Comparison of ENCODE assay signal across 9 mouse cellular contexts in genomic region chr9:90184116-90184515, GRCm38 (mm10). TPM values are rescaled to one million over a fixed set of nuclear protein-coding genes. Genes with fewer than 3 reads are reported as not detected.
DNase-seq lines count a peak whose midpoint lies in the region; ATAC-seq lines count a peak whose summit lies in the region.
"Had no signal": no experiment of that assay in that cellular context is flagged by ENCODE, and none has a peak within 500 bp of the region (broad histone marks: within the 10 kb centered on the region; RNA-seq: fewer than 3 reads in every experiment).

No protein-coding gene starts in this region.

- H3K27ac ChIP-seq in heart, embryonic 15.5 days = peak overlapping the region; percentile 84
- H3K27ac ChIP-seq in stomach, embryonic 16.5 days (ENCODE audit: low read length) = no peak overlapping the region

- H3K36me3 ChIP-seq in heart, embryonic 15.5 days = no peaks in the 10 kb centered on the region
- H3K36me3 ChIP-seq in stomach, embryonic 16.5 days (ENCODE audit: control insufficient read depth, insufficient read depth, low read length) = no peaks in the 10 kb centered on the region

- H3K4me3 ChIP-seq in heart, embryonic 15.5 days = no peak overlapping the region
- no peak overlapping the region for H3K4me3 ChIP-seq in stomach, embryonic 16.5 days (replicated peaks; ENCODE audit: low read length)

- ATAC-seq in heart, embryonic 15.5 days (replicated peaks; ENCODE audit: insufficient number of reproducible peaks, insufficient read depth, low FRiP score, low read depth) = peak; percentile 38; the same call in 1 of the 2 replicates
- ATAC-seq in stomach, embryonic 16.5 days (ENCODE audit: insufficient read depth, low FRiP score) = peak; percentile 34
- no peak for ATAC-seq in megakaryocyte-erythroid progenitor cell, adult 5-6 weeks (replicated peaks; ENCODE audit: low FRiP score, low TSS enrichment, poor library complexity, severe bottlenecking)

- no peaks in the 10 kb centered on the region for H3K9me3 ChIP-seq in heart, embryonic 15.5 days (replicated peaks)
- no peaks in the 10 kb centered on the region for H3K9me3 ChIP-seq in stomach, embryonic 16.5 days (replicated peaks; ENCODE audit: control insufficient read depth, low read length)

- H3K9ac ChIP-seq in heart, embryonic 15.5 days = no peak overlapping the region
- H3K9ac ChIP-seq in stomach, embryonic 16.5 days (ENCODE audit: low read length) = no peak overlapping the region

- H3K4me1 ChIP-seq in heart, embryonic 15.5 days (replicated peaks) = peaks cover 60% of the 10 kb centered on the region
- H3K4me1 ChIP-seq in stomach, embryonic 16.5 days (ENCODE audit: control insufficient read depth, insufficient read depth, low read length) = peaks cover 15% of the 10 kb centered on the region

- WGBS in heart, embryonic 15.5 days = 20% methylated on average over 8 of the region's 8 CpGs
- WGBS in stomach, embryonic 16.5 days = 44% methylated on average over 8 of the region's 8 CpGs

- peak; percentile 36 for DNase-seq in ovary, postnatal 36 days (ENCODE audit: low spot score)
- DNase-seq in ovary, postnatal 10 days (ENCODE audit: low spot score) = no peak
- DNase-seq in kidney, postnatal 25 days = peak; percentile 74 to 81
- no peak for DNase-seq in urinary bladder, adult 18-20 months (ENCODE audit: low spot score in 2 of 2)
- DNase-seq: thymus, postnatal 14 days had no signal

- no peaks in the 10 kb centered on the region for H3K27me3 ChIP-seq in heart, embryonic 15.5 days
- no peaks in the 10 kb centered on the region for H3K27me3 ChIP-seq in stomach, embryonic 16.5 days (ENCODE audit: control insufficient read depth, insufficient read depth, low read length)

- H3K4me2 ChIP-seq in heart, embryonic 15.5 days = peak overlapping the region; percentile 3; the same call in 1 of the 2 replicates
- no peak overlapping the region for H3K4me2 ChIP-seq in stomach, embryonic 16.5 days (ENCODE audit: low read depth, low read length)

RNA-seq across cellular contexts. Expression of gene Adamts7, which starts 21.2 kb away (rescaled TPM):
- polyA plus RNA-seq in heart, embryonic 15.5 days (2015; fragmentation: Nextera tagmentation; extraction: Ambion mirVana) = 8.9 and 11.3 TPM in 2 replicates
- polyA plus RNA-seq in stomach, embryonic 16.5 days (2015; fragmentation: Nextera tagmentation; extraction: Ambion mirVana) = 15.2 and 17.3 TPM in 2 replicates
- total RNA-seq in megakaryocyte-erythroid progenitor cell, adult 5-6 weeks (2014; fragmentation: Nextera tagmentation) = not detected in 2 replicates
- total RNA-seq in megakaryocyte-erythroid progenitor cell, adult 5-6 weeks (2017) = not detected in 2 replicates
- total RNA-seq: common myeloid progenitor, adult 5-6 weeks had no signal

Comparison
In these comparisons a context has a peak if more than half of its experiments do, and no peak if none do; other contexts are left out.
1. DNase-seq: peak in ovary, postnatal 36 days (single experiment) and kidney, postnatal 25 days (2 of 2); none in ovary, postnatal 10 days (single experiment) and urinary bladder, adult 18-20 months (0 of 2).